Mouse (Mus musculus) cortical plate, adult 2 months (tissue): Measurements from ENCODE around the gene Chd2.

Experiments
- CTCF ChIP-seq: fragments of 200-500 bp; IDR thresholded peaks from 2 replicates; pipeline ENCODE4 v1.5.1; 2011; ENCODE audit warnings: mild to moderate bottlenecking, control low read depth, low read length; ENCODE audit not compliant: insufficient read depth; ENCODE audit errors: extremely low read depth
- POLR2A ChIP-seq: fragments of 200-500 bp; IDR thresholded peaks from 2 replicates; pipeline ENCODE4 v1.6.1; 2011; ENCODE audit warnings: mild to moderate bottlenecking, low read length, control low read depth; ENCODE audit not compliant: insufficient read depth; ENCODE audit errors: extremely low read depth

DNA sequence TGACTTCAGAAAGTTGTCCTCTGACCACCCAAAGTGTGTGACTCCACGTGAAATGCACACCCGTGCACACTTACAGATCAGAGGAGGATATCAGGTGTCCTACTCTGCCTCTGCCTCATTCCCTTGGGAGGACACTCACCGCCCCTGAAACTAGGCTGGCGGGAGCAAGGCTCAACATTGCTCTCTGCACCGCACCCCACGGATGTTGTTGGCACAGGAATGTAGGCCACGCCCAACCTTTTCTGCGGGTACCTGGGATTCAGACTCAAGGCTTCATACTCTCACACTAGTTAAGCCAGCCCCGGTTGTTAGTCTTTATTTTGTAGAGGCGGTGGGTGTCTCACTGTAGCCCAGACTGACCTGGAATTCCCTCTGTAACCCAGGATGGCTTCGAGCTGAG lies 44.6 kb upstream of the Chd2 start:
- TF ChIP-seq POLR2A (no peak), CTCF (no peak)
